Mouse (Mus musculus): ENCODE measurements around the gene Spcs1.

Gene Spcs1

DNA sequence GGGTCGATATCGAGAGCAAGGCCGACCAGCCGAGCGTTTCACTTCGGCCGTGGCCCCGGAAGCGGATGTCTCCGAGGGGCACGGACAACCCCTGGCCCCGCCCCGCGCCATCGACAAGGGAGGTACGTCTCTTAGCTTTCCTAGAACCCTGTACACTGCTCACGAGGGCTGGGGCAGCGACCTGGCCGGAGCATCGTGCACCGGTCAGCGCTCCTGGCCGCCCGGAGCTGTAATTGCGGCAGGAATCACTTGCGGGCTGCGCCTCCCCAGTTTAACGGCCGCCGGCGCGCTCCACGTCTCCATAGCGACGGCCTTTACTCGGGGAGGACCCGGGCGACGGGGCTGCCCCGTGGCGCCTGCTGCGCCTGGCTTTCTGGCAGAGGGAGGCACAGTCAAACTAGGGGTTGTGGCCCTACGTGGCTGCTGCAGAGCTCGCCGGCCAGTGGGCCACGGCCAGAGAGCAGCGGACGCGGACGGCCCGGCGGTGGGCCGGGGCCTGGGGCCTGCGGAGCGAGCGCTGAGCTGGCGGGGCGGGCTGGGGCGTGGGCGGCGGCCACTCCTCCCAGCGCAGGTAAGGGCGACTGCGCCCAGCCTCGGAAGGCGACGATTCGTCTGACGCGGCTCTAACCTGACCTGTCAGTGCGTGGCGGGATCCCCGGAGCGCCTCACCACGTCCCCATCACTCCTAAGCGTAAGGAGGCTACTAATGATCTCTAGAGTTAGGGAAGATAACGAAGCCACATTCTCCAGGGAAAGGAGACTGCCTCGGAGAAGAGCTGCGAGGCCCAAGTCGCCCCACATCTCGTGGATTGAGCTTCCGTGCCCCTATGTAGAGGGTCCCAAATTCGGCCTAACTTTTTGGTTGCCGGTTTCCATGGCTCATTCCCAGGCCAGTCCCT lies at the start of gene Spcs1, which contains the start of gene Glt8d1:
TSS of gene Spcs1 (minus strand) at position 366 of the 899 bp plus-strand sequence.
TSS of gene Glt8d1 (plus strand) at position 94 of the 899 bp plus-strand sequence.
- peak; percentile 87 for DNase-seq (ENCODE audit: low read depth)

DNA sequence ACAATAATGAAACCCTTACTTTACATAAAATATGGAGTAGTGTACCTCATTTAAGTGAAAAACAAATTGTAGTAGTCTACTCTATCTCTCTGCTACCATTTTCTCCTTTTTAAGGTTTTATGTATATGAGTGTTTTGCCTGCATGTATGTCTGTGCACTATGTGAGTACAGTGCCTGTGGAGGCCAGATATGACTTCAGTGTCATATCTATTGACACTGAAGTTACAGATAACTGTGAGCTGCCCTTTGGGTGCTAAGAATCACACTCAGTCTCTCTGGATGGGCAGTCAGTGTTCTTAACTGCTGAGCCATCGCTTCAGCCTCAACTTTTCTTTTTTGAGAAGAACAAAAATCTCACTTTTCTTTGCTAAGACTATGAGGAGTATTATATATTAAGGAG lies 44.3 kb upstream of the Spcs1 start:
- DNase-seq (ENCODE audit: low read depth): no peak

DNA sequence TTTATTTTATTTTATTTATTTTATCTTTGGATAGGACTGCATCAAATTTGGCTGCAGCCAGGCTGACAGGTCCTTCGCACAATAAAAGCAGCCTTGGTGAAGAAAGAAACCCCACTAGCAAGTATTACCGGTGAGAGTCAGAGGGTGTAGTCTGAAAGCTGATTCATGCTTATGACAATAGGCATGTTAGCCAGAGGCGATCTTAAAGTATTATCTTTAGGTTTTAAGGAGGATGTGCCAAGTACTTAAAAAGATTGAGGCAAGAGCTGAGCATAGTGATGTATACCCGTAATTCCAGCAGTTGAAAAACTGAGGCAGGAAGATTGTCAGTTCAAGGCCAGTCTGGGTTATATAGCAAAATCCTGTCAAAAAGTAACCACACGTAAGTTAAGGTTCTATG lies 43.8 kb upstream of the Spcs1 start:
- DNase-seq (ENCODE audit: low read depth): no peak

GRCm38 (mm10) chr14:31025785-31026184 lies 24.3 kb upstream of the Spcs1 start:
- peak; percentile 52 for DNase-seq (ENCODE audit: low read depth)

DNA sequence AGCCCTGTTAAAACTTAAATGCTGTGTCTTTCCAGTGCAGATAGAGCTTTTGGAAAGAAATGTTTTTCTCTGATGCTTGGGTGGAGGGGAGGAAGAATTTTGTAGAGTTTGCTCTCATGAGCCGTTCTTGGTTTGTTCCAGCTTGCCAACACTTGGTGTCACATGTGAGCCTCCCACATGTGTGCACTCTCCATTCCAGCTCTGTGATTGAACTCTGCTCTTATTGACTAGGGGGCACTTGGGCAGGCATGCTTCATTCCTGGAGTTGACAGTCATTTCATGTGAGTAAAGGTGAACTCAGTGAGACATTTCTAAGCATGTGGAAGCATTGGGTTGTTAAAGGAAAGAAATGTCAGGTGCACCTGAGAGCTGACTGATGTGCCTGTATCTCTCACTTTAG lies 21.1 kb upstream of the Spcs1 start:
- DNase-seq (ENCODE audit: low read depth): peak; percentile 11

GRCm38 (mm10) chr14:31019331-31020205 lies 18.1 kb upstream of the Spcs1 start:
- DNase-seq (ENCODE audit: low read depth): peak; percentile 84

GRCm38 (mm10) chr14:31018860-31019291 lies 17.4 kb upstream of the Spcs1 start, which contains the start of the genes Pbrm1 and Gnl3:
Gene Pbrm1, plus strand, starts transcription at chr14:31019138.
Gene Gnl3, minus strand, starts transcription at chr14:31019152.
- peak; percentile 96 for DNase-seq (ENCODE audit: low read depth)

GRCm38 (mm10) chr14:31017854-31018253 lies 16.4 kb upstream of the Spcs1 start:
- peak; percentile 69 for DNase-seq (ENCODE audit: low read depth)

DNA sequence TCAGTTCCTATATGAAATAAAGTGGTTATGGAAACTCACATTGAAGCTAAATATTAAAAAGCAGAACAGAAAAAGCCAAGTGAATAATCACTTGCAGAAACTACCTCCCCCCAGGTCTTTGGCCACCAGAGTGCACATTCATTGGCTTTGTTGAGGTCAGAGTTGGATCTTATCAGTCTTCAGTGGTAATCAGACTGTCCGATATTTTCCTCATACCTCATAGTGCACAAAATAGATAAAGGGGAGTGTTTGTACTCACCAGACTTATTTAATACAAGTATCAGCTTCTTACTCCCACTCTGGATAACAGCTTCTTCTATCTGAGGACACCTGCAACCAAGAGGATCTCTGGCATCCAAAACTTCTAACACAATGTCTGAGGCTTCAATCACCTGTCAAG lies 14.6 kb upstream of the Spcs1 start:
- DNase-seq (ENCODE audit: low read depth): no peak

GRCm38 (mm10) chr14:31013928-31014327 lies 12.5 kb upstream of the Spcs1 start:
- DNase-seq (ENCODE audit: low read depth): no peak

GRCm38 (mm10) chr14:31011588-31011987 lies 10.1 kb upstream of the Spcs1 start:
- no peak for DNase-seq (ENCODE audit: low read depth)

GRCm38 (mm10) chr14:31006779-31007178 lies 5.3 kb upstream of the Spcs1 start:
- no peak for DNase-seq (ENCODE audit: low read depth)

DNA sequence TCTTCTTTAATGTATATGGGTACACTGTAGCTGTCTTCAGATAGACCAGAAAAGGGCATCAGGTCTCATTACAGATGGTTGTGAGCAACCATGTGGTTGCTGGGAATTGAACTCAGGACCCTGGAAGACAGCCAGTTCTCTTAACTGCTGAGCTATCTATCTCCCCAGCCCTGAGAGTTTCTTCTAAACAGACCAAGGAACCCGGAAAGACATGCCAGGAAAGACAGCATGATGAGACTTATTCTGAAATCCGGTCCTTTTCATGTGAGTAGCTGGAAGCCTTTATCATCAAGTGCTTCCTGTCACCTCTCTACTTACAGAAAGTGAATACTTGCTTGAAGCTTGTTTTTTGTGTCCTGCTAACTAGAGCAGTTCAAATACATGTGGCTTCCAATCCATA lies 3.1 kb upstream of the Spcs1 start:
- DNase-seq (ENCODE audit: low read depth): no peak

DNA sequence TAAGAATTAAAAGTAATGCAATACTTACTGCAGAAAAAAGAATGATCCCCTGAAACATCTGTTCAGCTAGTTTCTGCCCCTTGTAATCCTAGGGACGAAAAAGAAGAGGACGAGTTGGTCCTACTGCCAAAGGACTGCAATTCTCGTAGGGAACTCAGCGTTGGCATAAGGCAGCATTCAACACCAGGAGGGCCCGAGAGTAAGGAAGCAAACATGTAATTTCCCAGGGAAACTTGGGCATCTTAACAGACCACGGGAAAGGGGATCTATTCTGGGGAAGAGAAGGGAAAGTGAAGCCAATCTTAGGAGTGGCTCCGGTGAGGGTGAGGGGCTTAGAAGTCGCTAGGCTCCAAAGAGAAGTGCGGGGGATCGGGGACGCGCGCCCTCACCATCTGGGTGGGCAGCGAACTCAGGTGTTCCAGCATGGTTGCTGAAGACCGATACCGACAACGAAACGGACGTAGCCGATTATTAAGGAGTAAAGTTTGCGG lies 611 bp downstream of the Spcs1 start:
- peak; percentile 46 for DNase-seq (ENCODE audit: low read depth)

- peak; percentile 5 for DNase-seq (ENCODE audit: low read depth)
Observed at GRCm38 (mm10) chr14:31000356-31000755, 1.1 kb downstream of the Spcs1 start.

- DNase-seq (ENCODE audit: low read depth): no peak
Observed at GRCm38 (mm10) chr14:30996417-30996816, 5.1 kb downstream of the Spcs1 start.

GRCm38 (mm10) chr14:30976222-30976621 lies 25.2 kb downstream of the Spcs1 start:
- DNase-seq (ENCODE audit: low read depth): no peak

- DNase-seq (ENCODE audit: low read depth): peak; percentile 90
Observed at GRCm38 (mm10) chr14:30974204-30974603, 27.3 kb downstream of the Spcs1 start.

- no peak for DNase-seq (ENCODE audit: low read depth)
Observed at GRCm38 (mm10) chr14:30960366-30960765, 41.1 kb downstream of the Spcs1 start.

GRCm38 (mm10) chr14:30959031-30959430 lies 42.4 kb downstream of the Spcs1 start:
- no peak for DNase-seq (ENCODE audit: low read depth)

GRCm38 (mm10) chr14:30958517-30958916 lies 43.0 kb downstream of the Spcs1 start:
- no peak for DNase-seq (ENCODE audit: low read depth)

GRCm38 (mm10) chr14:30951154-30951825 lies 50.2 kb downstream of the Spcs1 start, which contains the start of gene Nek4:
Gene Nek4, plus strand, starts transcription at chr14:30951377.
- DNase-seq (ENCODE audit: low read depth): peak; percentile 96
